Mouse (Mus musculus) lung, adult 2 months (tissue): Measurements from ENCODE around the gene Maml3.

Experiments used
- CTCF ChIP-seq: fragments of 200-500 bp; IDR thresholded peaks from 2 replicates; pipeline ENCODE4 v1.5.1; 2011; ENCODE audit warnings: mild to moderate bottlenecking, low read length, control low read depth; ENCODE audit not compliant: insufficient read depth
- POLR2A ChIP-seq: fragments of 200-500 bp; IDR thresholded peaks from 2 replicates; pipeline ENCODE4 v1.6.1; 2011; ENCODE audit warnings: low read depth, mild to moderate bottlenecking, control low read depth, low read length, borderline replicate concordance; ENCODE audit errors: extremely low read depth

DNA sequence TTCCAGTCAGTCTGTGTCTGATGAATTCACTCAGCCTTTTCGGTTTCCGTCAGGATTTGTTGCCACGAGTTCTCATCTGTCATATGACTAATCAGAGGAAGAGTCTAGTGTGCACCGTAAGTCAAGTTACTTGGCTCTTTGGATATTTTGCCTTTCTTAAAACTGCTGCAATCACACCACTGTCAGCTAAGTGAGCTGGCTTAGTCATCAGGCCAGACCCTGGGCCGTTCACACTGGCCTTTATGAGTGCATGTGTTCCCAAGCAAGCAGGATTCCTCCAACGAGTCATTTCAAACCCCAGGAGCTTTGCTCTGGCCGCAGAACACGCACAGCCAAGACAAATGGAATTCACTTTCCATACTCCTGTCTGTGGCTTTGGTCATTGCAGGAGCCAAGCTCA lies 161.2 kb downstream of the Maml3 start:
- TF ChIP-seq POLR2A: no peak
- no peak for TF ChIP-seq CTCF
